Mouse (Mus musculus) stomach, embryonic 14.5 days (tissue): Measurements from ENCODE around the gene D930020B18Rik. TPM values are rescaled to one million over a fixed set of nuclear protein-coding genes. Genes with fewer than 3 reads are reported as not detected.

Experiments used
- ATAC-seq: fragments of 200-750 bp; cut with Nextera tagmentation; 2 replicates; pipeline ENCODE4 v1.8.0; 2017; ENCODE audit warnings: low read depth, moderate TSS enrichment; ENCODE audit not compliant: insufficient number of reproducible peaks, insufficient read depth, low FRiP score
- H3K27ac ChIP-seq: fragments of 300-500 bp; sonication (generic); 2 replicates; pipeline ENCODE4 v1.5.1; 2014; ENCODE audit warnings: mild to moderate bottlenecking, low read length, moderate library complexity, mixed read lengths
- H3K27me3 ChIP-seq: fragments of 300-500 bp; sonication (generic); 2 replicates; pipeline ENCODE4 v1.6.1; 2014; ENCODE audit warnings: low read length, control low read depth, mixed read lengths; ENCODE audit not compliant: control insufficient read depth, insufficient read depth
- H3K36me3 ChIP-seq: fragments of 300-500 bp; sonication (generic); 2 replicates; pipeline ENCODE4 v1.6.1; 2014; ENCODE audit warnings: mild to moderate bottlenecking, control low read depth, low read length, moderate library complexity, mixed read lengths; ENCODE audit not compliant: control insufficient read depth, insufficient read depth
- H3K4me1 ChIP-seq: fragments of 300-500 bp; sonication (generic); 2 replicates; pipeline ENCODE4 v1.6.1; 2014; ENCODE audit warnings: low read length, control low read depth, mixed read lengths; ENCODE audit not compliant: control insufficient read depth, insufficient read depth
- H3K4me2 ChIP-seq: fragments of 300-500 bp; sonication (generic); replicated peaks from 2 replicates; pipeline ENCODE4 v1.6.1; 2014; ENCODE audit warnings: low read depth, low read length, control low read depth
- H3K4me3 ChIP-seq: fragments of 300-500 bp; sonication (generic); 2 replicates; pipeline ENCODE4 v1.5.1; 2014; ENCODE audit warnings: low read depth, low read length, control low read depth
- H3K9ac ChIP-seq: fragments of 300-500 bp; sonication (generic); replicated peaks from 2 replicates; pipeline ENCODE4 v1.6.1; 2014; ENCODE audit warnings: low read depth, mild to moderate bottlenecking, control low read depth, low read length, moderate library complexity, mixed read lengths
- H3K9me3 ChIP-seq: fragments of 300-500 bp; sonication (generic); 2 replicates; pipeline ENCODE4 v1.6.1; 2016; ENCODE audit warnings: low read depth, low read length, control low read depth; ENCODE audit not compliant: control insufficient read depth
- WGBS: fragments of 180-500 bp; shearing (Covaris S2); extraction: QIAGEN DNeasy Blood & Tissue Kit; methylation state at CpG from one replicate; pipeline ENCODE4 v1.1.7; 2014; 5-methylcytosine and 5-hydroxymethylcytosine counted together
- polyA plus RNA-seq: library from polyadenylated mRNA; unstranded; fragments of >200 nt; fragmentation: Nextera tagmentation; extraction: Ambion mirVana; gene quantifications from 2 replicates; pipeline ENCODE4 v1.2.1, GENCODE M21; 2014

The D930020B18Rik gene
- polyA plus RNA-seq, 1 experiment from 2014 or later = 2.2 TPM

- no peak overlapping the region for H3K4me3 ChIP-seq
- no peak overlapping the region for H3K4me2 ChIP-seq
- H3K4me1 ChIP-seq = peaks cover 3% of the 10 kb centered on the region; the same call in 1 of the 2 replicates
- H3K36me3 ChIP-seq = no peaks in the 10 kb centered on the region
- no peaks in the 10 kb centered on the region for H3K9me3 ChIP-seq
- H3K9ac ChIP-seq = no peak overlapping the region
- 54% methylated on average over 6 of the region's 6 CpGs for WGBS
- H3K27ac ChIP-seq = no peak overlapping the region
- H3K27me3 ChIP-seq = peaks cover 13% of the 10 kb centered on the region
- ATAC-seq = no peak
Measured at GRCm38 (mm10) chr10:121646294-121646693, 4.9 kb downstream of the D930020B18Rik start.

DNA sequence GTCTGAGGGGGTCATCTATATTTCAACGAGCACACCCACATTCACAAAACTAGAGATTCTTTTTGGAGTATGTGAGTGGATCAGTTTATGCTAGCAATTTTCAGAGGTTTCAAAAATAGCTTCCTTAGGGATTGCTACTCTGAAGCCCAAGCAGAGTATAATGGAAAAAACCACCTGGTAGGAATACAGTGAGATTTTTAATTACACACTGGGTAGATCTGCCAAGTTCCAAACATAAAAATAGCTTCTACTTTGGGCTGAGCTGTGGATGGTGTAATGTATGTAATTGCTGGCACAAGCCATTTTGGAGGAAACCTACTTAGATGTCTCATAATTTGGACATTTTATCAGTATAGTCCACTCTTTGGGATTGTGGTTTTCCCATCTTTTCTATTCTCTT lies 11.7 kb downstream of the D930020B18Rik start:
- no peak for ATAC-seq
- no peak overlapping the region for H3K4me3 ChIP-seq
- 85% methylated on average over 1 of the region's 1 CpGs for WGBS

GRCm38 (mm10) chr10:121655907-121656306 lies 14.5 kb downstream of the D930020B18Rik start:
- 91% methylated on average over 4 of the region's 4 CpGs for WGBS
- Histone ChIP-seq H3K27ac (no peak overlapping the region), H3K9ac (no peak overlapping the region), H3K4me1 (no peaks in the 10 kb centered on the region), H3K36me3 (no peaks in the 10 kb centered on the region), H3K4me2 (no peak overlapping the region), H3K27me3 (no peaks in the 10 kb centered on the region), H3K9me3 (no peaks in the 10 kb centered on the region), H3K4me3 (no peak overlapping the region)
- no peak for ATAC-seq

More for the DNA sequence above, 11.7 kb downstream of the D930020B18Rik start:
- Histone ChIP-seq H3K9me3 (no peaks in the 10 kb centered on the region), H3K36me3 (no peaks in the 10 kb centered on the region), H3K4me2 (no peak overlapping the region), H3K4me1 (no peaks in the 10 kb centered on the region), H3K27me3 (no peaks in the 10 kb centered on the region), H3K27ac (no peak overlapping the region), H3K9ac (no peak overlapping the region)

DNA sequence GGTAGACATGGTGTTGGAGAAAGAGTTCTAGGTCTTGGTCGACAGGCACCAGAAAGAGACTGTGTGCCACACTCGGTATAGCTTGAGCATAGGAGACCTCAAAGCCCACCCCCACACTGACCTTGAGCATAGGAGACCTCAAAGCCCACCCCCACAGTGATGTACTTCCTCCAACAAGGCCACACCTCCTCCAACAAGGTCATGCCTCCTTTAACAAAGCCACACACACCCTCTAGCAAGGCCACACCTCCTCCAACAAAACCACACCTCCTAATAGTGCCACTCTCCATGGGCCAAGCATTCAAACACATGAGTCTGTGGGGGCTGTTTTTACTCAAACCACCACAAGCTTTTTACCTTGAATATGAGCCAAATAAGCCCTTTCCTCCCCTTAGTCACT lies 21.3 kb downstream of the D930020B18Rik start:
- Histone ChIP-seq H3K27me3 (no peaks in the 10 kb centered on the region), H3K9ac (no peak overlapping the region), H3K4me3 (no peak overlapping the region), H3K9me3 (no peaks in the 10 kb centered on the region), H3K27ac (no peak overlapping the region), H3K36me3 (no peaks in the 10 kb centered on the region), H3K4me1 (no peaks in the 10 kb centered on the region), H3K4me2 (no peak overlapping the region)
- ATAC-seq = no peak
- WGBS = 90% methylated on average over 2 of the region's 2 CpGs

DNA sequence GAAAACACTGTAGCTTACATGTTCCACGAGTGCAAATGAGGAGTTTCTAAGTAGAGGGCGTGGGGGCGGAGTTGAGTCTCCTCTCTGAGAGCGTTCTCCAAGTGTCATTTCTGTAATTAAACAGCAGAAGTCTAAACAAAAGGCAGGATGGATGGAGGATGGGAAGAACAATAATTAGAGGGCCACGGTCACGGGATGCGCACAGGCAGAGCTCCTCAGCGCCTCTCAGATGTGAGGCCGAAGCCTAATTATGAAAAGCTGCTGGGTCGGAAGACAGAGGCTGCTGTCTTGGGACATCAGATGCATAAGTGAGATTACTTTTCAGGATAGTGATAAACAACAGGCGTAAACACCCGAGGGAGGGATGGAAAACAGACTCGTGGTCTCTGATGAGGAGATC lies 22.2 kb downstream of the D930020B18Rik start:
- WGBS = 63% methylated on average over 13 of the region's 13 CpGs
- Histone ChIP-seq H3K4me1 (no peaks in the 10 kb centered on the region), H3K9me3 (no peaks in the 10 kb centered on the region), H3K27ac (no peak overlapping the region), H3K9ac (no peak overlapping the region), H3K4me3 (no peak overlapping the region), H3K36me3 (no peaks in the 10 kb centered on the region), H3K27me3 (no peaks in the 10 kb centered on the region), H3K4me2 (no peak overlapping the region)
- no peak for ATAC-seq

DNA sequence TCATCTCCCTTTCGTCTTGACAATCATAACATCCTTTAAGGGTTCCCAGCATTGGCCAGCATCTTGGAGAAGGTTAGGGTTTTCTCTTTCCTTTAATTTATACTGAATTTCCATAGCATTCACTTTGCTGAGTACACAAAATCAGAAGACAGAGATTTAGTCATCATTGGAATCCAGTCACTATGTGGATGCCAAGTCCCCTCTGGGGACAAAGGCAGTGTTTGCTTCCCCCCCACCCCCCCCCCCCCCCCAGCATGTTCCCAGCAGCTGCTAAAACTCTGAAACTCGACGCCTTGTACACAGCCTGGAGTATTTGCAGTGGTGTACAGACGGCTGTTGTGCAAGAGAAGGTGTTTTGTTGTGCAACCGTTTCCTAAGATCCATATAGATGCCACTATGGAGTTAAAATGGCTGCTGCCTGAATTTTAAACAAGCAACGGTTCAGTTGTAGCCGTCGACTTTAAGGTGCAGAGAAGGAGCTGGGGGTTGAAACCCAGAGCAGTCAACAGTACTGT lies 24.3 kb downstream of the D930020B18Rik start:
- WGBS = 54% methylated on average over 8 of the region's 8 CpGs
- Histone ChIP-seq H3K4me2 (no peak overlapping the region), H3K9me3 (no peaks in the 10 kb centered on the region), H3K4me1 (no peaks in the 10 kb centered on the region), H3K27ac (no peak overlapping the region), H3K9ac (no peak overlapping the region), H3K36me3 (no peaks in the 10 kb centered on the region), H3K27me3 (no peaks in the 10 kb centered on the region), H3K4me3 (no peak overlapping the region)
- no peak for ATAC-seq

- Histone ChIP-seq H3K4me3 (no peak overlapping the region), H3K4me1 (no peaks in the 10 kb centered on the region), H3K9ac (no peak overlapping the region), H3K27ac (no peak overlapping the region), H3K4me2 (no peak overlapping the region), H3K36me3 (no peaks in the 10 kb centered on the region), H3K9me3 (no peaks in the 10 kb centered on the region; the same call in 1 of the 2 replicates), H3K27me3 (no peaks in the 10 kb centered on the region)
- 87% methylated on average over 10 of the region's 10 CpGs for WGBS
- no peak for ATAC-seq
Measured at GRCm38 (mm10) chr10:121669103-121669502, 27.7 kb downstream of the D930020B18Rik start.

- ATAC-seq = no peak
Measured at GRCm38 (mm10) chr10:121677019-121677418, 35.6 kb downstream of the D930020B18Rik start.

DNA sequence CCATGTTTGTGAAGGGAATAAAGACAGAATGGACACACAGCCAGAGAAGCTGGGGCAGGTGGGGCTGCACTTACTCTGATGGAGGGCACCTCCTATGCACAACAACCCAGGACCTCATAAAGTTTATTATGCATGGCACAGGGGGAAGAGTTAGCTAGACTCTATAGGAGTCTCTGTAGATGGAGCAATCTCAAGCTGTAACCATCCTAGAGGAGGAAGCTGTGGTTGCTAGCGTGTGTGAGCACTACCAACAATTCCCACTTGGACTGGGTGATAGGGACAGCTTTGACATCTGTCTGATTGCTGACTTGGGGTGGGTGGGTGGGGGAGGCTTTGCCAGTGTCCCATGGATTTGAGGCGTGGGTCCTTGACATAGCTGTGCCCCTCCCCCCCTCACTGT lies 39.5 kb downstream of the D930020B18Rik start:
- Histone ChIP-seq H3K4me1 (no peaks in the 10 kb centered on the region), H3K36me3 (no peaks in the 10 kb centered on the region), H3K4me2 (no peak overlapping the region), H3K4me3 (no peak overlapping the region), H3K27me3 (no peaks in the 10 kb centered on the region), H3K9me3 (no peaks in the 10 kb centered on the region), H3K9ac (no peak overlapping the region), H3K27ac (no peak overlapping the region)
- 83% methylated on average over 2 of the region's 2 CpGs for WGBS
- ATAC-seq = no peak

More at GRCm38 (mm10) chr10:121677019-121677418, 35.6 kb downstream of the D930020B18Rik start:
- Histone ChIP-seq H3K36me3 (no peaks in the 10 kb centered on the region), H3K9me3 (no peaks in the 10 kb centered on the region; the same call in 1 of the 2 replicates), H3K4me3 (no peak overlapping the region), H3K27ac (no peak overlapping the region), H3K9ac (no peak overlapping the region), H3K4me1 (no peaks in the 10 kb centered on the region), H3K27me3 (no peaks in the 10 kb centered on the region), H3K4me2 (no peak overlapping the region)
- 52% methylated on average over 7 of the region's 7 CpGs for WGBS
